Mouse (Mus musculus): ENCODE data around the gene Olfr417.

DNA sequence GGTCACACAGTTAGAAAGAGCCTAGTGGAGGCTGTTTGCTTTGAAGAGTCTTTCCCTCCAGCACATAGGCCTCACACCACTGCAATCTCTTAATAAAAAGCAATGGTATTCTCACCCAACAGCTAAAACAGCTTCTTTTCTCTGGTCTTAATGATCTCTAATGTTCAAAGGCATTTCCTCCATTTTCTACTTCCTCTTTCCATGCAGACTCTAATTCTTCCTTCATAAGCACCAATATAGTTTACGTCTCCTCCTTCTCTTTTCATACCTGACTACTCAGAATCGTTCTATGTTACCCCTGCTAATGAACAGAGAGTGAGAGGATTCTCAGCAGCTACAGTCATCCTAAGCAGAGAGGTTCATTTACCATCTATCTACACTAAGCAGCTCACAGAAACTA is 47.6 kb upstream of the Olfr417 start:
- TF ChIP-seq CTCF (IDR thresholded peaks at IDR 0.05; ENCODE audit: control insufficient read depth, insufficient read depth, low read length) (no peak), POLR2A (IDR thresholded peaks at IDR 0.05; ENCODE audit: borderline replicate concordance, control insufficient read depth, low read depth, low read length) (no peak)
